Mouse (Mus musculus) kidney, embryonic 14.5 days (tissue): ENCODE data around the gene Pde4c. TPM values are rescaled to one million over a fixed set of nuclear protein-coding genes. Genes with fewer than 3 reads are reported as not detected.

Experiments used
- ATAC-seq: fragments of 200-750 bp; cut with Nextera tagmentation; 2 replicates; pipeline ENCODE4 v1.8.0; 2017; ENCODE audit warnings: moderate number of reproducible peaks, mild to moderate bottlenecking, moderate TSS enrichment, moderate library complexity; ENCODE audit not compliant: low FRiP score, low TSS enrichment
- H3K27ac ChIP-seq: fragments of 300-500 bp; sonication (generic); 2 replicates; pipeline ENCODE4 v1.5.1; 2014; ENCODE audit warnings: low read depth, mild to moderate bottlenecking, low read length, moderate library complexity, mixed read lengths
- H3K27me3 ChIP-seq: fragments of 300-500 bp; sonication (generic); 2 replicates; pipeline ENCODE4 v1.6.1; 2014; ENCODE audit warnings: mild to moderate bottlenecking, low read length; ENCODE audit not compliant: control insufficient read depth, insufficient read depth
- H3K36me3 ChIP-seq: fragments of 300-500 bp; sonication (generic); 2 replicates; pipeline ENCODE4 v1.6.1; 2014; ENCODE audit warnings: low read length, mixed read lengths; ENCODE audit not compliant: control insufficient read depth, insufficient read depth
- H3K4me1 ChIP-seq: fragments of 300-500 bp; sonication (generic); 2 replicates; pipeline ENCODE4 v1.6.1; 2014; ENCODE audit warnings: low read length, mixed read lengths; ENCODE audit not compliant: control insufficient read depth, insufficient read depth
- H3K4me2 ChIP-seq: fragments of 300-500 bp; sonication (generic); replicated peaks from 2 replicates; pipeline ENCODE4 v1.6.1; 2014; ENCODE audit warnings: low read depth, mild to moderate bottlenecking, low read length
- H3K4me3 ChIP-seq: fragments of 300-500 bp; sonication (generic); 2 replicates; pipeline ENCODE4 v1.5.1; 2014; ENCODE audit warnings: mild to moderate bottlenecking, low read length
- H3K9ac ChIP-seq: fragments of 300-500 bp; sonication (generic); 2 replicates; pipeline ENCODE4 v1.6.1; 2014; ENCODE audit warnings: low read depth, mild to moderate bottlenecking, low read length, moderate library complexity
- H3K9me3 ChIP-seq: fragments of 300-500 bp; sonication (generic); 2 replicates; pipeline ENCODE4 v1.6.1; 2016; ENCODE audit warnings: low read length; ENCODE audit not compliant: control insufficient read depth
- WGBS: fragments of 180-500 bp; shearing (Covaris S2); extraction: QIAGEN DNeasy Blood & Tissue Kit; methylation state at CpG from one replicate; pipeline ENCODE4 v1.1.7; 2014; 5-methylcytosine and 5-hydroxymethylcytosine counted together
- polyA plus RNA-seq: library from polyadenylated mRNA; unstranded; fragments of >200 nt; fragmentation: Nextera tagmentation; extraction: Ambion mirVana; gene quantifications from 2 replicates; pipeline ENCODE4 v1.2.1, GENCODE M21; 2014

The Pde4c gene
- polyA plus RNA-seq, 1 experiment from 2014 or later = 4.0 TPM

DNA sequence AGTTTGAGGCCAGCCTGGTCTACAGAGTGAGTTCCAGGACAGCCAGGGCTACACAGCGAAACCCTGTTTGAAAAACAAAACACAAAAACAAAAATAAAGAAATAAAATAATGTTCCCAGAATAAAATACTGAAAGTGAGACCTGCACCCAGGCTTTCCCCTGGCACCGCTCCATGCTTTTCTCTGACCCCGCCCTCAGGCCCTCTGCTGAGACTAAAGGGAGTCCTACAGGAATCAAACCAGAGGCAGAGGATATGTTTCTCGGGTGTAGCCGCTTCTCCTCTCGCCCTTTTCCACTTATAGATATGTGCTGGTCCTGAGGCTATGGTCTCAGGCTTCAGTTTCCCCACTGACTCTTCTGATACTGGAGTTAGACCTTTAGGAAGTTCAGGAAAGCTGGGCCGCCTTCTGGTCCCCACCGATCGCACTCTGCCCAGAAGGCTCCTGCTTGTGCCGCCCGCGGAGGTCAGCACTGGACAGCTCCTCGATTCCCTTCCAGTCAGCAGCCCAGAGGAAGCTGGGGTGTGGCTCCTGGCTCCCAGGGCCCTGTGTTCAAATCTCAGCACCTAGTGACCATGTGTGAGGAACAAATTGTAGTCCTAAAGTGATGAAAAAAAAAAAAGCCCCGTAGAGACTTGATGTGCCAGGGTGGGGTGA, 2.4 kb downstream of the Pde4c start:
- H3K27me3 ChIP-seq = peaks cover 17% of the 10 kb centered on the region
- ATAC-seq = no peak
- whole genome bisulfite sequencing = 26% methylated on average over 14 of the region's 14 CpGs
- no peak overlapping the region for H3K4me2 ChIP-seq
- no peak overlapping the region for H3K4me3 ChIP-seq
- H3K4me1 ChIP-seq = no peaks in the 10 kb centered on the region
- H3K9ac ChIP-seq = no peak overlapping the region
- no peaks in the 10 kb centered on the region for H3K36me3 ChIP-seq
- no peak overlapping the region for H3K27ac ChIP-seq
- no peaks in the 10 kb centered on the region for H3K9me3 ChIP-seq

DNA sequence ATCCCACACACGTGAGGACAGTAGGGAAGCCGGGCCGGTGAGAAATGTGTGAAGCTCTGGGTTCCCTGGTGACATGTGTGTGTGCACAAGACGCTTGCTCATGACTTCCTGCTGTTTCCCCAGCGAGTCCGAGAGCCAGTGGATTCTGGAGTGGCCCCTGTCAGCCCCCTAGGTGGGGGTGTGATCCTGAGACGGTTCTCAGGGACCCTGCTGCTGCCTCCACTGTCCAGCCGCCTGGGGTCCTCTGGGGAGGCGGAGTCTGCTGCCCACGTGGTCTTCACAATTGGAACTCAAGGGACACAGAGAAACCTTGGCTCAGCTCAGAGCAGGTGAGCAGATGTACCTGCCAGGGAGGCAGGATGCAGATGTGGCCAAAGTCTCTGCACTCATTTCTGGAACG, 3.2 kb downstream of the Pde4c start:
- ATAC-seq = no peak
- Histone ChIP-seq H3K27me3 (peaks cover 21% of the 10 kb centered on the region), H3K4me3 (no peak overlapping the region), H3K27ac (no peak overlapping the region), H3K9me3 (no peaks in the 10 kb centered on the region), H3K9ac (no peak overlapping the region), H3K4me1 (no peaks in the 10 kb centered on the region), H3K4me2 (no peak overlapping the region), H3K36me3 (no peaks in the 10 kb centered on the region)
- WGBS = 46% methylated on average over 11 of the region's 11 CpGs

DNA sequence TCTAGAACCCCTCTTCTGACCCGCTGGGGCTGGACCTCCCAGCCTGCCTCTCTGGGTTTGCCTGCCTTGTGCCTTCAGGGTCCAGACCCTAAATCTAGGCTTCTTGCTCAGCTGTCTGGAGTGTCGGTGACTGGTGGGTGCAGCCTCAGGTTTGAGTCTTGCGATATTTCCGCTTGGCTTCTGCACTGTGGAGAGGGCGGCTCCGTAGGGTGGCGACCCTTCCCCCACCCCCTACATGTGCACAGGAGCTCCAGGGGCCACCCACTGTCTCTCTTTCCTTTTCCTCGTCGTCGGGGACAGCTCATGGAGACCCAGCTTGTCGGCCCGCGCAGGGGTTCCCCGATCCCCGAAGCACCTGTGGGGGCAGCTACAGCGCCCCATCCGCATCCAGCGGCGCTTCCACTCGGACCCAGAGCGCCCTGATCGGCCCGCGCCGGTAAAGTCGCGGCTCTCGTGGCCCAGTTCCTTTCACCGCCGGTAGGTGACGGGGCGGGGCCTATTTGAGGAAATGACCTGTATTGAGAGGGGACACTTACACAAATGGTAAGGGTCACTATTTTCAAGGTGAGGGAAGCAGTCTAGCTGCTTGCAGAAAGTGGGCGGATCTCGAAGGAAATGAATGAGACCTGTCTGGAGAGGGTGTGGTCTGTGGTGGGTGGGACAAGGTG, 6.4 kb downstream of the Pde4c start:
- Histone ChIP-seq H3K27me3 (peaks cover 27% of the 10 kb centered on the region), H3K4me3 (peak overlapping the region; percentile 27), H3K4me1 (no peaks in the 10 kb centered on the region), H3K4me2 (peak overlapping the region; percentile 46), H3K36me3 (no peaks in the 10 kb centered on the region), H3K9ac (peak overlapping the region; percentile 42; the same call in 1 of the 2 replicates), H3K9me3 (no peaks in the 10 kb centered on the region), H3K27ac (no peak overlapping the region)
- WGBS = 3% methylated on average over 34 of the region's 34 CpGs
- ATAC-seq = peak; percentile 22; the same call in 1 of the 2 replicates

DNA sequence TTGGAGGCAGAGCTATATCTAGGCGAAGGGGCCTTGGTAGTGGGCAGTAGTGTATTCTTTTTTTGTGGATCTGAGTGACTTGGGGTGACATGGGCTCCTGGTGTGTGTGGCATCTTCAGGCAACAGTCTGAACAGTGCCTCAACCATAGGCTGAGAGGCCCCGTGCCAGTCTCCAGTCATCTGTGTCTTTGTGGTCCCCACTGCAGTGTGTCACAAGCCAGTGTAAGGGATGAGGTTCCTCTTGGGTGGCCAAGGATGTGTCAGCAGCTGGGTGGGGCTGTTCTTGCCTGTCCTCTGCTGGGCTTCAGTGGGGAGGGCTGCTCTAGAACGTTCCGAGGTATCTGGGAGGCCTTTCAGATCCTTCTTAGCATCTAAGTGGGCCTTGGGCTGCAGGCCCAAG, 7.4 kb downstream of the Pde4c start:
- no peak overlapping the region for H3K4me3 ChIP-seq
- no peak overlapping the region for H3K4me2 ChIP-seq
- H3K27ac ChIP-seq = no peak overlapping the region
- H3K27me3 ChIP-seq = peaks cover 27% of the 10 kb centered on the region
- no peaks in the 10 kb centered on the region for H3K4me1 ChIP-seq
- WGBS = 88% methylated on average over 4 of the region's 4 CpGs
- H3K9ac ChIP-seq = no peak overlapping the region
- H3K36me3 ChIP-seq = no peaks in the 10 kb centered on the region
- ATAC-seq = no peak
- no peaks in the 10 kb centered on the region for H3K9me3 ChIP-seq

DNA sequence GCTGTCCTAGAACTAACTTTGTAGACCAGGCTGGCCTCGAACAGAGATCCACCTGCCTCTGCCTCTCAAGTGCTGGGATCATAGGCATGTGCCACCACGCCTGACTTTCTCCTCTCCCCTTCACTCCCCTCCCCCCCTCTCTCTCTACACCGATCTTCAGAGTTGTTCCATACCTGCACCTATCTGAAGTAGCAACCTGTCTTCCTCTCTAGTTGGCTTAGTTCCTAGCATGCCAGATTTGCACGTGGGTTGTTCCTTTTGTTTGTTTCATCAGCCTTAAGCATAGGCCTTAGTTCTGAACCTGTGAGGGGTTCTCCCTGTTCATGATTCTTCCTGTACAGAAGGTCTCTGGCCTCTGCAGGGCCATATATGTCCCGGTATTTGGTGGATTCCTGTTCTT, 14.2 kb downstream of the Pde4c start:
- 73% methylated on average over 5 of the region's 5 CpGs for WGBS
- Histone ChIP-seq H3K4me3 (no peak overlapping the region), H3K9ac (no peak overlapping the region), H3K4me1 (peaks cover under 1% of the 10 kb centered on the region; the same call in 1 of the 2 replicates), H3K4me2 (no peak overlapping the region), H3K27me3 (peaks cover 26% of the 10 kb centered on the region), H3K27ac (no peak overlapping the region), H3K9me3 (no peaks in the 10 kb centered on the region), H3K36me3 (no peaks in the 10 kb centered on the region)
- no peak for ATAC-seq

- no peak for ATAC-seq
- 60% methylated on average over 3 of the region's 3 CpGs for WGBS
Observed at GRCm38 (mm10) chr8:70738211-70738610, 14.7 kb downstream of the Pde4c start.

GRCm38 (mm10) chr8:70741661-70742060, 18.1 kb downstream of the Pde4c start:
- Histone ChIP-seq H3K27me3 (peaks cover 50% of the 10 kb centered on the region), H3K27ac (no peak overlapping the region), H3K4me2 (no peak overlapping the region), H3K36me3 (no peaks in the 10 kb centered on the region), H3K9ac (no peak overlapping the region), H3K4me1 (peaks cover 22% of the 10 kb centered on the region), H3K9me3 (no peaks in the 10 kb centered on the region), H3K4me3 (no peak overlapping the region)
- no peak for ATAC-seq
- WGBS = 54% methylated on average over 5 of the region's 5 CpGs

More at GRCm38 (mm10) chr8:70738211-70738610, 14.7 kb downstream of the Pde4c start:
- peaks cover 28% of the 10 kb centered on the region for H3K27me3 ChIP-seq
- H3K4me3 ChIP-seq = no peak overlapping the region
- no peak overlapping the region for H3K4me2 ChIP-seq
- H3K9ac ChIP-seq = no peak overlapping the region; the same call in 1 of the 2 replicates
- no peaks in the 10 kb centered on the region for H3K36me3 ChIP-seq
- H3K9me3 ChIP-seq = no peaks in the 10 kb centered on the region
- no peak overlapping the region for H3K27ac ChIP-seq
- H3K4me1 ChIP-seq = peaks cover 6% of the 10 kb centered on the region

DNA sequence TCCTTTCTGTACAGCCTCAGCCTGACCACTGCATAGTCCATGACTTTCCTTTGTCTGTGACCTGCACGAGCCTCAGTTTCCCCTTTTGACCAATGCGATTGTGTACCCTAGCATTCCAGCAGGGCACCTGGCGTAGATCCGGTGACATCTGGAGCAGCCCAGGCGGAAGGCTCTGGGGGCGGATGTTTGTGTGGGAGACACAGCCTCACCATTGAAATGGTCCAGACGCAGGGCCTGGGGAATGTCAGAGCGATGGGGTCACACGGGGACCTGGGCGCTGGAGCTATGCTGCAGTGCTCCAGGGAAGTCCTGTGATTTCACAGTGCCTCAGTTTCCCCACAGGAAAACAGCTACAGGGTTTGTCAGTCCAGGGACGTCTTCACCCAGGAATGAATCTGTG, 18.7 kb downstream of the Pde4c start:
- ATAC-seq = no peak
- 55% methylated on average over 11 of the region's 11 CpGs for WGBS
- Histone ChIP-seq H3K9ac (no peak overlapping the region), H3K4me1 (peaks cover 22% of the 10 kb centered on the region), H3K4me2 (no peak overlapping the region), H3K4me3 (no peak overlapping the region), H3K27me3 (peaks cover 53% of the 10 kb centered on the region), H3K36me3 (no peaks in the 10 kb centered on the region), H3K27ac (no peak overlapping the region), H3K9me3 (no peaks in the 10 kb centered on the region)

GRCm38 (mm10) chr8:70742981-70743655, 19.6 kb downstream of the Pde4c start:
- Histone ChIP-seq H3K36me3 (no peaks in the 10 kb centered on the region), H3K27me3 (peaks cover 58% of the 10 kb centered on the region), H3K4me2 (peak overlapping the region; percentile 50), H3K9ac (no peak overlapping the region), H3K27ac (no peak overlapping the region), H3K9me3 (no peaks in the 10 kb centered on the region), H3K4me3 (peak overlapping the region; percentile 31), H3K4me1 (peaks cover 22% of the 10 kb centered on the region)
- 1% methylated on average over 38 of the region's 38 CpGs for WGBS
- peak; percentile 17; the same call in 1 of the 2 replicates for ATAC-seq
